Mouse (Mus musculus) heart, postnatal 25 days (tissue): ENCODE results near the gene Emc7. TPM values are rescaled to one million over a fixed set of nuclear protein-coding genes. Genes with fewer than 3 reads are reported as not detected.

Experiments
- DNase-seq: peaks from one replicate; pipeline ENCODE4 v3.0.0; 2022; ENCODE audit warnings: low spot score
- intact Hi-C: fragments of 180-260 bp; cut with DNase I; formaldehyde crosslinking; loops from one replicate; pipeline ENCODE4 v1.15.1; 2025
- total RNA-seq, 2 experiments: library from RNA; stranded (reverse); gene quantifications; 2 replicates each; pipeline ENCODE4 v1.2.3; 2021

Emc7 gene
- total RNA-seq, 2 experiments from 2014 or later, result 15.3 to 15.8 TPM

DNA sequence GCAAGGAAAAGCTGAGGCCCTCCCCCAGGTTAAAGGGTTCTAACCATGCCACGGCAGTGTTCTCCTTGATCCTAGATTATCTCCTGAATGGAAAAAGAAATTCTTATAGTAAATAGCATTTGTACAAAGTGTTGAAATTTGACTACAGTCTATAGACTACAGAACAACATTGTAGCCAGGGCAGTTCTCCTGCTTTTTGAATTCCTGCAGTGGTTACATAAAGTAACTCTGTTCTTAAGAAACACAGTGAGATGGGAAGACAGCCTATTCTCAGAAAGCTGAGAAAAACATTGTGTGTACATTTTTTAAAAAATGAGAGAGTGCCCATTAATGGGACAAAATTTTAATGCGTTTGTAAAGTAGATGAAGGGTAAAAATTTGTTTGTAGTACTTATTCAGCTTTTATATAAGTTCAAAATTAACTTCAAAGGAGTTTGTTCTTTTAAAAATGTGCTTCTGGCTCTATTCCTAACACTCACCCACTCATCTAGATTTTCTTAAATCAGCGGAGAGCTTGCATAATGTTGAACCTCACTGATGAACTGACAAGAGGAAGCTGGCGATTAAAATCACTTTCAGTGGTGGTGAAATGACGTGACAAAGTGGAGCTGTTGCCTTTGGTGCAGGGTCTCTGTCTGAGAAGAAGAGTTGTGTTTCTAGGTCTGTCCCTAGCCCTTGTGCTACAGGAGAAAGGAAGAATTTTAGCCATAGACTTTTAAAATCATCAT is 20.4 kb downstream of the Emc7 start:
- DNase-seq, result no peak
- intact Hi-C loops, result no loop called here

GRCm38 (mm10) chr2:112476554-112476953 is 21.8 kb downstream of the Emc7 start:
- intact Hi-C loops, result no loop called here

DNA sequence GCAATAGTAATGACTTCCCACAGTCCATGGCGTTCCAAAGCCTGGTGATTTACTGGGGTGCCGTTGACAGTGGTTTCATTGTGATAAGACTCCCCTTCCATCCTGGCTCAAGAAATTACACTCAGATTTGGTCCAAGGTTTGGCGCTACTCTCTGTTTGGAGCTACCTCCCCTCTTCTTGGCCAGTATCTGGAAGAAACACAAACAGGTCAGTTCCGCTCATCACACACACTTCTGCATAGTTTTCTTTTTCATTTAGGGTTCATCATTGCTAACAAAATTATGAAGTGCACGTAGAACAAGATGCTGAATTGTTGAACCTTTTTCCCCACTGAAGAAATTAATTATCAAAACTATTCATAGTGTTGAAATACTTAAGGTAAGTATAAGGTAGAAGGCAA is 25.9 kb downstream of the Emc7 start, which contains the start of gene Chrm5:
Gene Chrm5 (minus strand): TSS at position 101 of the 400 bp plus-strand sequence.
- no peak for DNase-seq
- intact Hi-C loops, result loop anchor here (2.0 kb wide), 1 partner anchor 284 kb away; no protein-coding TSS in a partner anchor

More at GRCm38 (mm10) chr2:112476554-112476953, 21.8 kb downstream of the Emc7 start:
- DNase-seq, result no peak

DNA sequence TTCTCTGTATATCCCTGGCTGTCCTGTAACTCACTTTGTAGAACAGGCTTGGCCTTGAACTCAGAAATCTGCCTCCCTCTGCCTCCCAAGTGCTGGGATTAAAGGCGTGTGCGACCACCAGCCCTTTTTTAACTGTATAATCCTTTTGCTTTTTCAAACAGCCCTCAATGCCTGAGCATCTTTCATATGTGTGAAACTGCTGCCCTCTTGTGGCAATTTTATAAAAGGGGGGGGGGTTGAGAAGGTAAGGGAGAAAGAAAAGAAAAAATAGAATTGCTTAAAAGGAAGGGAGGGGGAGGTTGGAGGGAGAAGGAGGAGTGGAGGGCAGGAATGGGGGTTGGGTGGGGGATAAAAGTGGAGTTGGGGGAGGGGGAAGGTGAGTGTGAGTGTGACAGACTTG is 26.8 kb downstream of the Emc7 start:
- no peak for DNase-seq
- intact Hi-C loops, result loop anchor here (2.0 kb wide), 1 partner anchor 285 kb away; no protein-coding TSS in a partner anchor

- DNase-seq, result no peak
- intact Hi-C loops, result loop anchor here (1.0 kb wide), 1 partner anchor 103 kb away; the partner anchor contains the start of gene Katnbl1
Observed at GRCm38 (mm10) chr2:112482533-112483333, 27.9 kb downstream of the Emc7 start.

DNA sequence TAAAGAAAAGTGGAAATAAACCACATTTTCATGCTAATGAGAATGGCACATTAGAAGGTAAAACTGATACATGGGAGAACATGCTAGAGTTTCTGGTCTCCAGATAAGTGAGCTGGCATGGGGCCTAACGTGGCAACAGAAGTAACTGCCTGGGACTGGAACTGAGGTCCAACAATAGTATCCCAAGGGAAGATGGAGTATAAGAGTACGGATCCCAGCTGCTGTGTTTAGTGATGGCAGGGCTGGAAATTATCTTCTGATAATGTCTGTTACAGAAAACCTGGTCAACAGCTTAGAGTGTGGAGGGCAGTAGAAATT is 28.5 kb downstream of the Emc7 start:
- no peak for DNase-seq
- intact Hi-C loops, result no loop called here

DNA sequence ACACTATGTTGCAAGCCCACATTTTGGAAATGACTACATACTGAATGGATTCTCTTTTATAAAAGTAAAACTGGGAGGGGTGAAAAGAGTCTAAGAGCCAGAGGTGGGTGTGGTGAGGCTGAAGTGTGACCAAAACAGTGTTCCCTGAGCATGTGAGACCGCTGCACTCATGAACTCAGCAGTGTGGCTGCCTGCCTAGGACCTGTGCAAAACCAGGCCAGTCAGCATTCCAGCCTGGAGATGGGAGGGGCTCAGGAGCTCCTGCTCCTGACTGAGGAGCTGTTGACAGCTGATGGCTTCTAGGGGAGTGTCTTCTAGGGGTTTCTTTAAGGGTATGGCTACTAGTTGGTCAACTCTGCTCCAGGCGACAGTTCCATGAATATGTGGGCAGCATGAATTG is 30.1 kb downstream of the Emc7 start:
- DNase-seq, result no peak
- intact Hi-C loops, result loop anchor here (5.0 kb wide), 1 partner anchor 243 kb away; no protein-coding TSS in a partner anchor

DNA sequence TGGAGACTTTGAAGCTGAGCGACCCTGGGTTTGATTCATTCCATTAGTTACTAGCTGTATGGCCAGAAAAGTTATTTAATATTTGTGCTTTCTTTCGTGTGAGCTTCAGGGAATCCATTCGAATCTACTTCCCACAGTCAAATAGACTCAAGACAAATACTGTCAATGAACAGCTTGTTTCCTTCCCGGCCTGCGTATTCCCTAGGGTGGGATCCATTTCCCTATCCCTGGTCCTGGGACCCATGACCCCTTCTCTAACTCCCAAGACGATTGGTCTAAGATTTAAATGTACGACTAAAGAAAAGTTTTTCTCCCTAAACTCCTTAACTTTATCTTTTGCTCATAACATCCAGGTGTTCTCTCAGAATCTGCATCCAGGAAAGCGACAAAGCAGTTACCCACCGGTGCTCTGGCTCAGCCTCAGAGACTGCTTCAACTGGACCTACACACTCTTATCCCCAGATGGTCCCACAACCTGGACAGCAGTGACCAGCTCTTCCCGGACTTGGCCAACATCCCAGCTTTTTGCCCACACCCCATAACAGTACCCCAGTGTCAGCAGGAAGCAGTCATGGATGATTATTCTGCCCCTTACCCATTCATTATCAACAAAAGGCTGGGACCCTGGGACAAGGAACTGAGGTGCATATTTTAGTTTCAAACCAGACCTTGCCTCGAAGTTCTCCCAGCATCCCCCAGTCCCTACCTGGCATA is 35.8 kb downstream of the Emc7 start:
- DNase-seq, result no peak

DNA sequence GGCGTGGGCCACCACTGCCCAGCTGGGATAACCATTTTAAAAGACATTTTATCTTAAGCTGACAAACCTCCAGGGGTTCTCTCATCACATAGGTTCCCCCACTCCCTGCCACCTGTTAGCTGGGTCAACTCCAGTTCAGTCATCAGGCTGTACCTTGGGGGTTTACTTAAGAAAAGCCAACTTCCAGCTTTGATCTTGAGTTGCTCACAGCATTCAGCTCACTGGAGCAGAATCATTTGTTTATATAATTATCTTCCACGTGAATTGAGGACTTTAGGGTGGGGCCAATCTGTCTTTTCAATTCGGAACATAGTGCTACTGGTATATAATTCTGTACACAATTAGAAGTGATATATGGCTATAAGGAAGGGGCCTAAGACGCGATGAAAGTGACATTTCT is 36.8 kb downstream of the Emc7 start:
- DNase-seq, result no peak
- intact Hi-C loops, result loop anchor here (5.0 kb wide), 2 partner anchors 34 to 229 kb away; partner anchors contain the start of gene Nop10

More for the DNA sequence above, 35.8 kb downstream of the Emc7 start:
- intact Hi-C loops, result loop anchor here (5.0 kb wide), 2 partner anchors 33 to 228 kb away; partner anchors contain the start of gene Nop10

DNA sequence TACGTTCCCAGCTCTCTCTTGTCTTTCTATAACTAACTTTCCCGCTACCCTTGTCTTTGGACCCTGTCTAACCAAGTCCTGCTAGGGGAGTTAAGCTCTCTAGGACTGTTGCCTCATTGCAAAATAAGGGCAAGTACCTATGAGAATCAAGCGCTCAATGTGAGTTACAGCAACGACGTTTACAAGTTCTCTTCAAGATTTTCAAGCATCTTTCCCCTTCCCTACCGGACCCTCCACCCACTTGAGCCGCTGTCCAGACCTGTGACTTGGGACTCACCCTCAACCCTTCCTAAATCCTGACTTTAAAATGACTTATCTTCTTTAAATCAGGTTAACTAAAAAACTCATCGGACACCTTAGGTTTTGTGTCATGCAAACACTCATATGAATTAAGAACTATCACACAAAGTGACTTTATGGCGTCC is 37.6 kb downstream of the Emc7 start:
- intact Hi-C loops, result loop anchor here (5.0 kb wide), 2 partner anchors 35 to 230 kb away; partner anchors contain the start of gene Nop10
- DNase-seq, result no peak

GRCm38 (mm10) chr2:112492856-112493538 is 38.2 kb downstream of the Emc7 start, which contains the start of gene Aven:
Gene Aven (plus strand): TSS chr2:112492964.
- intact Hi-C loops, result loop anchor here (5.0 kb wide), 2 partner anchors 36 to 231 kb away; partner anchors contain the start of gene Nop10
- DNase-seq, result peak; percentile 82

- intact Hi-C loops, result loop anchor here (5.0 kb wide), 2 partner anchors 36 to 231 kb away; partner anchors contain the start of gene Nop10
Observed at GRCm38 (mm10) chr2:112493539-112494260, 38.9 kb downstream of the Emc7 start.

GRCm38 (mm10) chr2:112497851-112498250 is 43.1 kb downstream of the Emc7 start:
- intact Hi-C loops, result no loop called here
- DNase-seq, result no peak

More at GRCm38 (mm10) chr2:112493539-112494260, 38.9 kb downstream of the Emc7 start:
- DNase-seq, result no peak

- peak; percentile 54 for DNase-seq
- intact Hi-C loops, result loop anchor here (2.0 to 5.0 kb wide), 2 partner anchors 36 to 264 kb away; no protein-coding TSS in a partner anchor
Observed at GRCm38 (mm10) chr2:112501209-112501608, 46.4 kb downstream of the Emc7 start.

GRCm38 (mm10) chr2:112503978-112504377 is 49.2 kb downstream of the Emc7 start:
- intact Hi-C loops, result loop anchor here (5.0 kb wide), 1 partner anchor 33 kb away; no protein-coding TSS in a partner anchor
- DNase-seq, result no peak

- no peak for DNase-seq
- intact Hi-C loops, result no loop called here
Observed at GRCm38 (mm10) chr2:112506841-112507435, 52.1 kb downstream of the Emc7 start.

- intact Hi-C loops, result no loop called here
- DNase-seq, result no peak
Observed at GRCm38 (mm10) chr2:112507444-112507843, 52.6 kb downstream of the Emc7 start.

DNA sequence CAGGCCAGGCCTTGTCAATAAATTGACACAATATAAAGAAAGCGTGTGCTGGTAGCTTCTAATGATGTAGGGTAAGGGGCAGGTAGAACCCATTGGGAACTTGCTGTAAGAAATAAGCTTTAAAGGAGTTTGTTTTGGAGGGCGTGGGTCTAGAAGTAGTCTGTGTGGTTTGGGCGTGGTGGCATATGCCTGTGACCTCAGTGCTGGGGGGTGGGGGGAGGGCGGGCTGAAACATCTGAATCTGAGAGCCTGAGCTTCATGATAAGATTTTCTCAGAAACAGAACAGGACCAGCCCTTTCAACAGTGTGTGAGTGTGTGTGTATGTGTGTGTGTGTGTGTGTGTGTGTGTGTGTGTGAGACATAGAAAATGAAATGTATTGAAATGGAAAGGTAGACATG is 55.3 kb downstream of the Emc7 start:
- intact Hi-C loops, result no loop called here
- DNase-seq, result no peak
